Mouse (Mus musculus): ENCODE data around the gene Ift20.
"Not testable (repeated sequence)": the region's sequence is repeated elsewhere in the genome, so short reads cannot be mapped to it uniquely, and the experiment has no call there.

The Ift20 gene

DNA sequence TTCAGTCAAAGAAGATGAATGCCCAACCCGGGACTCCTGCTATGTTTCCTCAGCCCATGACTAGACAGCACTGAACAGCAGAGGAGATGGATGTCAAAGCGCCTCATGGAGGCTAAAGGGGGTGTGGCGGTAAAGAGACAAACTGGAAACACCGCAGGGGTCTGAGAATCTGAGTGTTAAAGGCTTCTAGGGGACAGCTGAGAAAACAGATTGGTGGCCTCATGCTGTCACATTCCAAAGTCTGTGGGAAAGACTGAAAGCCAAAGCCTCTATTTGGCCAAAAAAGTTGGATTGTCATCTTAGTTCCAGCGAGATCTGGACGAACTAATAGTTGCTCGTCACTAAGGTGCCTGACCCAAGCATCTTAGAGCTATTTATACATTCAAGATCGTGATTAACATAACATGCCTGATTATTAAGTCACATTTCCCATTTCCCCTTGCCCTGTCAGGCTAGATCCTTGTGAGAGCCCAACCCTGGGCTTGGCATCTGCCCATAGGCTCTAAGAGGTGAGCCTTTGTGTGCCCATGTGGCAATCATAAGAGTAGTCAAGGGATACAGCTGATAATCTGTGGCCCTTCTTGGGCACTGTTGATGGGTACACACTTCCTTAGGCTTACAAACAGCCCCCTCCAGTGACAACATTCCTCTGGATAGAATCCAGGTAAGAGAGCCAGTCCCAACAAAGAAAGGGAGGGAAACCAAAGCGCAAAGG, 12.8 kb upstream of the Ift20 start:
- no peak for DNase-seq (ENCODE audit: low read depth)

DNA sequence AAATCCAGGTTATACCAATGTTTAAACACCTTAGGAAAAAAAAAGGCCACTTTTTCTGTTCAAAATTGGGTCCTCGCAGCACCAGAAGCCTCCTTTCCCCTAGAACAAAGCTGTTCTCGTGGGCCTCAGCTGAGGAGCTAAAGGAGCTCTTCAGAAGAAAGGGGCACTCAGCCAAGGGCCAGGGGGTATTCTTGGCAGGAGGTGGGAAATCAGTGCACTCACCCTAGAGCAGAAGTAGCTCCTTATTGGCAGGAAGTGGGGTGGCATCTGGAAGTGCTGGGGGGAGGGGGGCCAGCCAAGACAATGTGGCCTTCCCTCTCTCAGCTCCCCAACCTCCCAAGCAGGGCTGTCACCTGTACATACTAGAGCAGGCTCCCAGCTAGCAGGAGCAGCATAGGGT, 11.3 kb upstream of the Ift20 start:
- no peak for DNase-seq (ENCODE audit: low read depth)

DNA sequence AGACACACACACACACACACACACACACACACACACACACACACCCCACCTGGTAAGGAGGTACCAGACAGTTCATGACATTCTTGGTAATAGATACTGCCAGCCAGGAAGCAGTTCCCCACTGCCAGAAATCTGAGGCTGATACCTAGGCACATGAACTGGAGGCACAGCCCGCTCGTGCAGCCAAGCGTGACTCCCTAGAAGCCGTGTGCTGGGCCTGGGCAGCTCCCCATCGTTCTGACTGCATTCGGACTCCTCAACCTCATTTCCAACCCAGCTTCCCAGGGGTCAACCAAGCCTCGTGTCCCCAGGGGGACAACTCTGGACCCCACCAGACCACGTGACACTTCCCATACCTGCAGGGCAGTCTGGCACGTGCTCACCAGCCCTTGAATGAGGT, 7.4 kb upstream of the Ift20 start:
- no peak for DNase-seq (ENCODE audit: low read depth)

DNA sequence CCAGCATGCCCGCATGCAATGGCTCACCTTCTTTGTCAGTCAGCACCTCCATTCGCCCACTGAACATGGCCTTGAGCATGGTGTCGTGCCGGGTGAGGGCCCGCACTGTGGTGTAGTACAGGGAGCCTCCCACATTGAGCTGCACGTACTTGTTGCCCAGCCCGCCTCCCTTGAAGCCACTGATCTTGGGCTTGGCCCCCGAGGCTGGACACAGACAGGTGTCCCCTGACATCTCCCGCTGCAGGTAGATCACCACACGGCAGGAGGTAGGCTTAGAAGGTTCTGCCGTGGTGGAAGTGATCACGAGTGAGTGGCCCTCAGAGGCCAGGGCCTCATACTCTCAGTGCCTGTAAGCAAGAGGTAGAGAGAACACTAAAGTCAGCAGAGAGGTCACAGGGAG, 6.2 kb upstream of the Ift20 start:
- no peak for DNase-seq (ENCODE audit: low read depth)

DNA sequence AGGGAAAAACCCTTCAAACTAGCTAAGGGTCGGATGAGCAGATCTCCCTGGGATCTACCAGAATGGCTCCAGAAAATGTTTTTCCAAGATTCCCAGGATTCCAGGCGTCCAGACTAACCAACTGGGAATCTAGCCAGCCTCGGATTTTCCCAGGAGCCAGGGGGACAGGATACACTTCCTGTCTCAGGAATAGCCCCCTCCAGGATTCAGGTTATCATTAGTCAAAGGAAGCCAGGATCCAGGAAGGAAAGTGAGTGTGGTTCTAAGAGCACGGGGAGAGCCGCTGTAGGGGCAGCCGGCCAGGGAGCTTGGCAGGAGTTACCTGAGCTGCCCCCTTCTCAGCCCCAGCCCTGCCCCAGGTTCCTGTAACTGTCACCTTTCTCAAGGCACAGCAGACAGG, 5.1 kb upstream of the Ift20 start:
- no peak for DNase-seq (ENCODE audit: low read depth)

DNA sequence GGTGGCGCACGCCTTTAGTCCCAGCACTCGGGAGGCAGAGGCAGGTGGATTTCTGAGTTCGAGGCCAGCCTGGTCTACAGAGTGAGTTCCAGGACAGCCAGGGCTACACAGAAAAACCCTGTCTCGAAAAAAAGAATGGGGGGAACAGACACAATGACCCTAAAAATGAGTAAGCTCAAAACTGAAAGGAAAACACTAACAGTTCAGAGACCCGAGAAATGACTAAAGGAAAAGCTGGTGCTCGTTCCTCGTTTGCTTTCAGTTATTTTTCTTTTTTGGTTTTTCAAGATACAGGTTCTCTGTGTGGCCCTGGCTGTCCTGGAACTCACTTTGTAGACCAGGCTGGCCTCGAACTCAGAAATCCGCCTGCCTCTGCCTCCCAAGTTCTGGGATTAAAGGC, 4.6 kb upstream of the Ift20 start:
- not testable (repeated sequence) for DNase-seq (ENCODE audit: low read depth)

DNA sequence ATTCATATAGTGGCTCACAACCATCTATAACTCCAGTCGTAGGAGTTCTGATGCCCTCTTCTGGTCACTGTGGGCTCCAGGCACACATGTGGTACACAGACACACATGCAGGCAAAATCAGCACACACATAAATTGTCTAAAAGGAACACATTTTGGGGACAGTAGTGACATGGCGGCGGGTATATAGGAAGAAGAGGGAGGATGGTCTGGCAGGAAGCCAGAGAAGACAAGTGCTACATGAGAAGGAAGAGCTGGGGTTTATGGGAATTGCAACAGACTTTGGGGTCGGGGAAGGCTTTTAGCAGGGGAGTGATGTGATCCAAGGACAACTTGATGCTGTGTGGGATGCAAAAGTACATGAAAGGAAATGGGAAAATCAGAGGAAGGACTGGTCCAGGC, 1.6 kb upstream of the Ift20 start:
- no peak for DNase-seq (ENCODE audit: low read depth)

DNA sequence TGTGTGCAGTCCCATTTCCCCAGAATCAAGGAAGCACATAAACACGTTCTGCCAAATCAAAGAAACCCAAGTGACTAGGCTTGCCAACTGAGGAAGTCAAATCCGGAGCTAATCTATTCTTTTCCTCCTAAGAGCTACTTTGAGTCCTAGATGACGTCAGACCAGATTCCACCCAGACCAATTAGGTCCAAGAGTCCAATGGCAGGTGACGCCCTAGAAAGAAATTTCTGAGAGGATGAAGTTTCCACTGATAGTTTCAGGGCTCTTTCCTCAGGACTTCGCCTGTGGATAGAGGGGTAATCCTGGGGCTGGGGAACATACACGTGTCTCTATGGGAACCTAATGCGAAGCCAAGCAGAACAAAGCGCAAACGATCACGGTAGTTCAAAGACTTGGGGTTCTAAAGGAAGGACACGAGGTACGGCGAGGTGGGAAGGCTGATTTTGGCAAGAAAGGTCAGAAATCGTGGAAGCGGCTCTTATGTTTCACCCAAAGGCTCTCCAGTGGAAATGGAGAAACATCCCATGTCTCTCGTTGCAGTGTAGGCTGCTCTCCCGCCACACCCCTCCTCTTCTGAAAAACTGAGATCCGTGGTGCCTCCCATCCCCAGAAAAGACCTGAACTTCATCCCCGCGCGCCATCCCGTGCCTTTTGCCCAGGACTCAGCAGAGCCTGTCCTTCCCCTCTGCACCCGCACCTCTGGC, 633 bp upstream of the Ift20 start:
- peak; percentile 77 for DNase-seq (ENCODE audit: low read depth)

DNA sequence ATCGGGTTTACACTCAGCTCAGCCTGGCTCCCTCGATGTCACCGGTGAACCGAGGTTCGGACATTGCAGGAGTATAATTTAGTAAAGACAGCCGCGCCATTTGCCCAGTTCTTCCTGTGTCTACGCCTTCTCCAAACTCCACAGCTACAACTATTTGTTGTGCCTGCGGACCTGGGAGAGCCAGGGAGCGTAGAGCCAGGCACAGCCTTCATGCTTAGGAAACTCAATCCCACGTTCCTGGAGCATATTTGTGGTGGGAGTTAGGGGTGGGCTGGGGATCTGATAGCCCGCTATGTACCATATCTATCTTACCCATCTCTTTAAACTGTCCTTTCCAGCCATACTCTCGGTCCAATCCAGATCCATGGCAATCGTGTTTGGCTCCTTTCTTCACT, 526 bp downstream of the Ift20 start:
- DNase-seq (ENCODE audit: low read depth), result no peak

DNA sequence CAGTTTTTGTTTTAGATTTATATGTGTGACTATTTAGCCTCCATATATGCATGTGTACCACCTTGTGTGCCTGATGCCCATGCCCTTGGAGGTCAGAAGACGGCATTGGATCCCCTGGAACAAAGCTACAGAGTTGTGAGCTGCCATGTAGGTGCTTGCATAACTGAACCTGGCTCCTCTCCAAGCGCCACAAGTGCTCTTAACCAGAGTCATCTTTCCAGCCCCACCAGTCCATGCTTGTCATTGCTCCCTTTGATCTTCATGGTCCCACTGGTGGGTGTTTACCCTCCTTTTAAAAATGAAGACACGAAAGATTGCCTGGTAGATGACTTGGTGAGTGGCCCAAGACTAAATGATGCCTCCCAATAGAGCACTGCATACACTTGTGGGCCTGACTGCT, 4.2 kb downstream of the Ift20 start:
- DNase-seq (ENCODE audit: low read depth), result no peak

DNA sequence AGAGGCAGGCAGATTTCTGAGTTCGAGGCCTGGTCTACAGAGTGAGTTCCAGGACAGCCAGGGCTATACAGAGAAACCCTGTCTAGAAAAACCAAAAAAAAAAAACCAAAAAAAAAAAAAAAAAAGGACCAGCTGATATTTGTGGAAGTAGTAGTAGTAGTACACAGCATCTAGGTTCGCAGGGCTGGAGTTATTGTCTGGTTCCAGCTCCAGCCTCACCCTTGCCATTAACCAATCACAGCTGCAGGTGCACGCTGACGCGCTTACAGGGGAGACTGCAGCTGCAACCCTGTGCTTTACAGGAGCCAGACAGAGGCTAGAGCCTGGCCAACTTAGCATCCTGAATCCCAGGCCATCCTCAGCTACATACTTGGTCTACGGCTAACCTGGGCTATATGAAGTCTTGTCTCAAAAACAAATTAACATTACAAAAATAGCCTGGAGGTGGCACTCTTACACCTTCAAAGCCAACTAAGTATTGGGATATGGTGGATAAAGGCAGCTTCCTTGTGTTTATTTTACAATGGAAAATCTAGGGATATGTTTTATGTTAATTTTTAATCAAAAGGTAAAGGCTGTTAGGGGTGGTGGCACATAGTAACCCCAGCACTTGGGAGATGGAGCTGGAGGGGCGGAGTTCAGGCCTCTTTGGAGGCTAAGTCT, 8.4 kb downstream of the Ift20 start:
- no peak for DNase-seq (ENCODE audit: low read depth)

DNA sequence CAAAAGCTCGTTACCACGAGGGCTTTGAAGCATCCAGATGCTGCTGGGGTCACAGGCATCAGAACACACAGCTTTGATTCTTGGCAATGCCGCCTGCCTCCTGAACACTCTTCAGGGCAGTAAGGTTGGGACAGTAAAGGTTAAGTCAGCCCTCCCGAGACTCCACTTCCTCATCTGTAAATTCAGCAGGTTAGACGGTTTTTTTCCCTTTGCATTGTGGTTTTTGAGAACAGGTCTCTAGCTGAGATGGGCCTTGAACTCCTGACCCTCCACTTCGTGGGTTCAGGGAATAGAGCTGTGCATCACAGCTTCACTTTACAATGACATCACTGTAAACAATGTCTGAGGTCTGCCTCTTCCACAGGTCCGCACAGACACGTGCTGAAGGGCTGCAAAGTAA, 9.0 kb downstream of the Ift20 start:
- no peak for DNase-seq (ENCODE audit: low read depth)

DNA sequence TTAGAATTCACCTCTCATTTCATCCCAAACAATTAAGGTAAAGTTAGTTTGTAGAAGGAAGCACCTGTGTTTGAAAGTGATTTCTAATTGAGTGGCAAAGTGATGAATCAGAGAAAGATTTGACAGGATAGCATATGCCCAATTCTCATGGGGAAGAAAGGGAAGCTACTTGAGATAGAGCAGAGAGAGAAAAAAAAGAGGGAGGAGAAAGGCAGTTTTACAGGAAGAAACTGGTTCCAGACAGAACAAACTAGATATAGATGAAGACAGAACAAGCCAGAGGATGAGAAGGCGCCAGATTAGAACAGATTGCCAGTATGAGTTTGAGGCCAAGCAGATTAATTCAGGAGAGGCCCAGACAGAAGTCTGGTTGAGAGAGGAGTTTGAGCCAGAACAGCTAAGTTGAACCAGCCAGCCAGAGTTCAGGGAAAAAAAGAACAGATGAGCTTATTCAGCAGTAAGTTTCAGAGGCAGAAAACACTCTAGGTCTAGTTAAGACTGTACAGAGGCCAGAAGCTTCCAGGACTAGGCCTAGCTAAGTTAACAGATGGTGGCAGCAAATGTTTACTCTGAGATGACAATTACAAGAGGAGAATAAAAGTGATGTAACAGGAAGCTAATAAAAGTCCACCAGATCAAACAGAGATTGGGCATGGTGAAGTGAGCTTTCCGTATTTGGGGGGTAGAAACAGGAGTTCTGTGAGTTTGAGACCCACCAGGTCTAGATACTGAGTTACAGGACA, 11.7 kb downstream of the Ift20 start:
- DNase-seq (ENCODE audit: low read depth), result no peak

DNA sequence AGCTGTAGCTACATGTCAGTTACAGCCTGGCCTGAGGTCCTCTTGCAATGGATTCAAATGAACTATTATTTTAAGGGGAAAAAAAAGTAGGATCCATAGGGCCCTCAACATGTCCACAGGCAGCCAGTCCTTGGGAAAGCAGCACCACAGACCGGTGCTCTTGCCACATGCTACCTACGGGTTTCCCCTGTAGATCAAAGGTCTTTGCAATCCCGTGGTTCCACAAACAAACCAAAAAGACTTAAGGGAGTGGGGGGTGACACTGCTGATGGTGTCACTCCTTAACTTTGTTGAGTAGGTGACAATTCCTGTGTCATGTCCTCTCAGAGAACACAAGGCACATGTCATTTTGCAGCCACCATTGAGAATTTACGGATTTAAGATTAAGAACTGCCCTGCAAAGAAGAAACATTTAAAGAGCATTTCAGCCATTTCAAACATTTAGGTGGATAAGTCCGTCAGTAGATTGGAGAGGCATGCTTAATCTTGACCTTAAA, 13.4 kb downstream of the Ift20 start:
- no peak for DNase-seq (ENCODE audit: low read depth)

DNA sequence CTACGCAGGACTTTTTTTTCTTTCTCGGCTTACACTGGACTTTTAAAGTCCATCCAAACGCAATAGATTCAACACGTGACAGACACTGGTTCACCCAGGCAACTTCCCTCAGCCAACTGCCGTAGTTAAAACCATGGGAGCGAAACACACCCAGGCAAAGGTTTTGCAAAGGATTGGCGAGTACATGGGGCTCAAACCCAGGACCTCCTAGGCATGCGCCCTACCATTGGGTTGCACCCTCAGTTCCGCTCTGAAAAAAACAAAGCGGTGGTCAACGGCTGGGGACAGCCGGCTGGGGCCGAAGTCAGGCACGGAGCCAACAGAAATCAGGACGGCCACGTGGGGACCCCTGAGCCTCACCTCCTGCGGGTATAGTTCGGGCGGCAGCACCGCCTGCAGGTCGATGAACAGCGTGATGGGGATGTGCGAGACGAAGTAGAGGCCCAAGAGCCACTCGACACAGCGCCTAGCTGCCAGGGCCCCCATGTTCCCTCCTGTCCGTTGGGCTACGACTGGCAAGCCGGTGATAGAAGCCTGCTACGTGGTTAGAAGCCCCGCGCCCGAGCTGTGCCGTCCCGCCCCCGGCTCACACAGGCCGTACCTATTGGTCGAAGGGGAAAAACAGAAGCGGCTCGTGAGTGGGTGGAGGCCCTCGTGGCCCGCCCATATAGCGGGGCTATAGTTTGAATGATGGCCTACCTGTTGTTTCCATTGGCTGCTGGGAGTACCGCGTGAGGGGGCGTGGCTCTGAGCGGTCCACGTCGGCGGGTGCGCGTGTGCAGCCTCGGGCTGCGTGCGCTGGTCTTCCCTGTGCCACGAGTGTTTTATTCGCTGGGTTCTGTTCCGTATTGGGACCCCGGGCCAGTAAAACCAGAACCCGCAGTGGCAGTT, 14.3 kb downstream of the Ift20 start, which contains the start of gene Tmem97:
Gene Tmem97, minus strand, starts transcription at position 610 of the 891 bp plus-strand sequence.
- peak; percentile 98 for DNase-seq (ENCODE audit: low read depth)

DNA sequence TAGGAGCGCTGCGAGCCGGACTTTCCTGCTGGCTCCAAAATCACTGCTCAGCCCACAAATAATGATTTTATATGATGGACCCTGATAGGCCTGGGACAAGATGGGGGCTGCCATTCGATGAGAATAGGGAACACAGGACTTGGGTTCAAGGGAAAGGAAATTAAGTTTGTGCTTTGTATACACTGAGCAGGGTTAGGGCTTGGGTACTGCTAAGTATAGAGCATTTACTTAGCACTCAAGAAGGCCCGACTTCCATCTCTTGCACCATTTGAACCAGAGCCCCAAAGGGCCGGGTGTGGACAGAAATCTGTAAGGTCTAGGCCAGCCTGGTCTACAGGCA, 14.9 kb downstream of the Ift20 start:
- DNase-seq (ENCODE audit: low read depth), result no peak

DNA sequence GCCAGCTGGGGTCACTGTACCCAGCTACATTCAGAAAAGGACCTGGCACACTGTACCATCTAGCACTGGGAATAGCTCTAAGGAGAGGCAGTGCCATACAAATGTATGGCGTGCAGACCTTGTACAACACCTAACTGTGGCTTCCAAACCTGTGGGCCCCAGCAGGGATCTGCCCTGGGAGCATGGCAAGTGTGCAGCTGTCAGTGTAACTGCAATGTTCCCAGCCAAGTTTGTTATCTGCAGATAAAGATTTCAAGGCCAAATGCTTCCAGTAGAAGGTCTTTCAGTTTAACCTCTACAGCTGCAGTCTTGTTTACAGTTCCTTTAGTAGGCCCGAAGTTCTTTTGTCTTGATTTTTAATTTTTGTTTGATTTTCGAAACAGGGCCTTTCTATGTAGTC, 19.5 kb downstream of the Ift20 start:
- DNase-seq (ENCODE audit: low read depth), result no peak

DNA sequence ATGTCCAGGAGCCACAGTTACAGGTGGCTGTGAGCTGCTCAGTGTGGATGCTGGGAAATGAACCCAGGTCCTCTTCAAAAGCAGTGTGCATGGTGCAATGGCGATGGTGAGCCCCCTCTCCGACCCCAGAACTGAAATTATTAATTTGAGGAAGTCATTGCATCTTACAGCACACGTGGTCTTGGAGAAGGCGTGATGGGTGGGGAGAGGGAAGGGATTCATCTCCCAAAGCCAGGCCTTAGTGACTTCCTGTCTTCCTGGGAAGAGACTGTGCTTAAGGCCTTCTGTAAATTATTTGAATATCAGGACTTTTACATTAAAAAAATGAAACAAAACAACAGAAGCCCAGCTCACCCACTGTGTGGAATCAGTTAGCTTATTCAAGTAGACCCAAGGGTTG, 19.9 kb downstream of the Ift20 start:
- no peak for DNase-seq (ENCODE audit: low read depth)

DNA sequence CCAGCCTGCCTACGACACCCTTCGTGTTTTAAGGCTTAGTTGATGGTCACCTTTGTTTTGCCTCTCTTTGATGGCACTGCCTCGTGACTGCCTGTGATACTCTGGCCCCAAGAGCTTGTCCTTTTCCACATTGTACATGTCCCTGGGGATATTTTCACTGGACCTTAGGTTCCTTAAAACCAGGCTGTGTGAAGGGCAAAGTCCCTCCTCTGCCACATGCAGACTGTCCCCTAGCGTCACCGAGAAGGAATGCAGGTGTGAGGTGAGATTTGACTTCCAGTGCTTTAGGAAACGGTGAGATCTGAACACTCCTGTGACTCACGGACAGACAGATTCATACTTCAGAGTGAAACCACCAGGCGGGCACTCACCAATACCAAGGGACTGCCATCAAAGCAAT, 21.1 kb downstream of the Ift20 start:
- DNase-seq (ENCODE audit: low read depth), result no peak

DNA sequence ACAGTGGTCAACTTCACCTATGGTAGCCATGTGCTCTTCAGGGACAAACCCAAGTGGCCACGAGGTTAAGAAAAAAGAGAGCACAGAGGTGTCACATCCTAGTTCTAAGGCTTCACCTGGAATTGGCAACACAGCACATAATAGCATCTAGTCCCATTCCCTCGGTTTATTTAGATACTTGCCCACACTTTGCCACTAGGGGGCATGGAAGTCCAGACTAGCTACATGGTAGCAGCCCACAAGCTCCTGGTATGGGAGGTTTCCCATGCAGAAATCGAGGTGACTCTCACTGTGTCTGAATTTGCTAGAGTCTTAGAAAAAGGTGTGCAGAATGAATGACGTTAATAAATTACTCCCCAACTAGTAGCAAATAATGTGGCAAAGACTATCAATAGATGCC, 24.3 kb downstream of the Ift20 start:
- DNase-seq (ENCODE audit: low read depth), result peak; percentile 89

DNA sequence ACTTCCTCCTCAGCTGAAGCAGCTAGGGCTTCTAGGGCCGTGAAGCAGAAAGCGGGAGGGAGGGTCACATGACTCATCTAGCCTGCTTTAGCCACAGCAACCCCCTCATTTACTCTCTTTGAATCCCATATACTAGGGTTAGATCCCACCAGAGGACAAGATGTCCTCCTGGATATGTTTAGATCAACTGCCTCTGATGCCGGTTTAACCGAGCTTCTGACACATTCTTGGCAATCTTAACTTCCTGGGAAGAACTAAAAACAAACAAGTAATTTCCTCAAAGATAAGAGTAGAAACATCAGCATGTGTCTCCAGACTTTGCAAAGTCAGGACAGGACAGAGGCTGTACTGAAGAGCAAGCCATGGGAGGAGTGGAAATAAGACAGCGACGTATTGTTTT, 30.6 kb downstream of the Ift20 start:
- no peak for DNase-seq (ENCODE audit: low read depth)

DNA sequence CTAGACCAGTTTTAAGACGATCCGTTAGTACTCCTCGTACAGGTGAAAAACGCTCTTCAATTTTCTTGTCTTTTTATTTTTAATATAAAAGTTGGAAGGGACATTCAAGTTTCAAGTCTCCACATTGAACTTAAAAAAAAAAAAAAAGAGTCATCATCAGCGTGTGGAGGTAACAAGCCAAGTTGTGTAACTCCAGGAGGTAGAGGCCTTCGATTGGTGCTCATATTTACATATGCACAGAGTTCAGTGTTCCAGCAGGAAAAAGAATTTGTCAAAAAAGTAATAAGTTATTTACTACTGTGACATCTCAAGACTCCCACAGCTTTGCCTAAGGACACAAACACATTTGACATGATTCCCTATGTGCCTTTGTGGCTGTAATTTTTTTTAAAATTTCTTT, 31.5 kb downstream of the Ift20 start:
- no peak for DNase-seq (ENCODE audit: low read depth)

Measured in NIH3T3 (cell line).